Mouse (Mus musculus) liver (tissue): ENCODE data around the gene Olfr967.
A peak's percentile ranks its signal among the peaks of the same experiment; 100 is the strongest.
"Not testable (repeated sequence)": the region's sequence is repeated elsewhere in the genome, so short reads cannot be mapped to it uniquely, and the experiment has no call there.

Experiments
- DNase-seq: peaks from one replicate; pipeline ENCODE4 v3.0.0-alpha.2; 2020; ENCODE audit warnings: mixed read lengths

The Olfr967 gene

GRCm38 (mm10) chr9:39745949-39746348, at the start of gene Olfr967:
TSS of gene Olfr967 (plus strand) at chr9:39746249.
- no peak for DNase-seq

DNA sequence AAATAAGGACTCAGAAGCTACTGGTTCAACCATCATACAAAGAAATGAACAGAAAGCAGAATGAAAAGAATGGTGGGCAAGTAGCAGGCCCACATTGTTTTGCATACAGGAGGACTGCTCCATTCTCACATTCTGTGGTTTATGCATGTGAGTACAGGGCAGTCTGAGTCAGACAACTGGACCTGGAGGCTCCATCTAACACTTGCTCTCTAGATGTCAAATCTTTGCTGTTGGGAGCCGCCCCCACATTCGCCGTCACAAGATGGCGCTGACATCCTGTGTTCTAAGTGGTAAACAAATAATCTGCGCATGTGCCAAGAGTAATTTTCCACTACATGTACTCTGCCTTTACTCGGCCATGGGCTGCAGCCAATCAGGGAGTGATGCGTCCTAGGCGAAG, 44.9 kb upstream of the Olfr967 start:
- not testable (repeated sequence) for DNase-seq

DNA sequence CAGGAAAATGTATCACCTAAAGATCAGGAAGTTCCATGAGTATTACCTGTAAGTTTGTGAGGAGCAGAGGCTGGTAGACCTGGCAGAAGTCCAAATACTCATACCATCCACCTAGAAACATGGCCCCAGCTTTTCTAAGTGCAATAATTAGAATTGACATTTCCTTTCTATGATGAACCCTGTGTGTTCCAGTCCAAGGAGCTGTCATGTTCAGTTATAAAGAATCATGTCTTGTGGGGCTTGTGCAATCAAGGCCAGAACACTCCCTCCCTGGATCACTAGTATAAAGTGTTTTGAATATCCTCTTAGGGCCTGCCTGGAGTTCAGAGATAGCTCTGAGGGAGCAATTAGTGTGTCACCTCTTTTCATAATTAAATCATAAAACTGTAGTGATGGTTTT, 39.0 kb upstream of the Olfr967 start, which contains the start of gene Olfr149:
TSS of gene Olfr149 (minus strand) at position 101 of the 400 bp plus-strand sequence.
- no peak for DNase-seq

- peak; percentile 12 for DNase-seq
Observed at GRCm38 (mm10) chr9:39708958-39709357, 37.1 kb upstream of the Olfr967 start.

GRCm38 (mm10) chr9:39711053-39711452, 35.0 kb upstream of the Olfr967 start, which contains the start of gene Olfr965:
TSS of gene Olfr965 (plus strand) at chr9:39711353.
- no peak for DNase-seq

DNA sequence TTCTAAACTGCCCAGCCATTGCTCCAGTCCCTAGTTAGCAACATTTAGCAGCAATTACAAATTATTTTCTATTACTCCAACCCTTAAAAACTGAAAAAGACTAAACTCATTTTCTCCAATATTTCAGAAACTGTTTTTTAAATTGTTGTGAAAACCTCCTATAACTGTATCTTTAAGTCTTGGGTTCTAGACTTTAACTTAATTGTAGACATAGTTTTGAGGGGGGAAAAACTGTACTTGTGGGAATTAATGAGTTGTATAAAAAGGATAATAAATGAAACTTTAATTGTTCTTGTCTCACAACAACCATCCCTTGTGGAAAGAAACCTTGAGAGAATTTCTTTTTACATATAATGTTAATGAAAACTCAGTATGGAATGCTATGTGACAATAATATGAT, 15.4 kb upstream of the Olfr967 start, which contains the start of gene Olfr150:
TSS of gene Olfr150 (plus strand) at position 301 of the 400 bp plus-strand sequence.
- DNase-seq = no peak

GRCm38 (mm10) chr9:39740741-39741140, 5.3 kb upstream of the Olfr967 start:
- no peak for DNase-seq

GRCm38 (mm10) chr9:39746428-39746827, 379 bp downstream of the Olfr967 start:
- DNase-seq = no peak

- DNase-seq = no peak
Observed at GRCm38 (mm10) chr9:39783153-39783552, 37.1 kb downstream of the Olfr967 start, which contains the start of gene Olfr968. TSS of gene Olfr968 (minus strand) at chr9:39783253.

- no peak for DNase-seq
Observed at GRCm38 (mm10) chr9:39790558-39790957, 44.5 kb downstream of the Olfr967 start, which contains the start of gene Olfr969. TSS of gene Olfr969 (plus strand) at chr9:39790945.
